Mouse (Mus musculus) neutrophil, adult 5-6 weeks (primary cell): ENCODE measurements at regions not wholly inside any gene's neighbourhood (a gene's known extent, or its start where the extent isn't known, plus 50 kb on each side); places are given as distances from the start of the nearest gene placed in this dataset.

ENCODE experiments used
- ATAC-seq: fragments of 151-379, 151-347 bp; 2 replicates; pipeline ENCODE4 v1.8.0; 2017; ENCODE audit warnings: mild to moderate bottlenecking, moderate TSS enrichment; ENCODE audit not compliant: insufficient number of reproducible peaks, poor library complexity, low FRiP score, severe bottlenecking; ENCODE audit errors: extremely low read depth

DNA sequence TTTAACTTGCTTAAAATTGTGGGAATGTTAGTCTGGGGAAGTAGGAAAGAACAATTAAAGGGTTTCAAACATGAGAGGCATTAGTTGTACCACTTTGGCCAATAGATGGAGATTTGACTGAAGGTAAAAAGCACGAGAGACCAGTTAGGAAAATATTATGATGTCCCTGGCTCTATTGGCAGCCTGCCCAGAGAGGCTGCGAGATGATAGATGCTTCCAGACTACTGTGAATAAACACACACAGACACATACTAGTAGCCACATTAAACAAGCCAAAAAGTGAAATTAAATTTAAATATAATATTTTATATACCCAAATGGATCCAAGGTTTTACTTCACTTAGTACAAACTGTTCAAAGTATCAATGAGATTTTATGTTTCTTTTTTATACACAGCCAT is 411.9 kb upstream of the Gm11114 start:
- ATAC-seq, result no peak

DNA sequence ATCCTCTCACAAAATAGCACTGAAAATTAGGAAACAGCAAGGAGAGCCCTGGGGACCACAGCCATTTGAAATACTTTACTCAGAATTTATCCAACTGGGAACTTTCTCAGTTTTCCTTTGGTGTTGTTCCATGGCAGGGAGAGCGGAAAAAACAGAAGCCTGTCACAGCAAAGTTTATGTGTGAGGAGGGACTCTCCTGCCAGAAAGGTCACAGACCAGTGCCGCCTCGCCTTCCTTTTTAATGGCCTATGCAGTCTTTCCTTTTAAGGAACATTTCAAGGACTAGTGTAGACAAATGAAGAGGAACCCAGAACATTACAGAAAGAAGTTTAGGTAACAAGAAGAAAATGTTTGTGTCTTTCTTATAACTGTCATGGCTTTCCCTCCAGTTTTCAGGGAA is 406.3 kb upstream of the Gm11114 start:
- ATAC-seq, result no peak

DNA sequence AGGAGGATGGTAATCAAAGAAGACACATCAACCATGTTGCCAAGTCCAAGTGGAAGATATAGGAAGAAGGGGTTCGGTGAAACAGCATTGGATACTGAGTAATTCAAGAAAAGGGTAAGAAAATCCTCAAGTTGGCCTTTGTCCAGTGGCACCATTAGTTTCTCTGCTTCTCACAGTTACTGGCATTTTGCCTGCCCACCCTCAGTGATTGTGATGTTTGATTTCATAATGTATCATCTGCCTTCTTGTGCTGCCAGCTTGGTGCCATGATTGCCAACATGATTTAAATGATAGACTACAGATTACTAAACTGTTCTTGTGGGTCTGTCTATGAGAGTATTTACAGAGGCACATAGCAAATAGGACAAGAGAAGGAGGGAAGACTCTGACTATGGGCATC is 399.3 kb upstream of the Gm11114 start:
- ATAC-seq, result no peak

DNA sequence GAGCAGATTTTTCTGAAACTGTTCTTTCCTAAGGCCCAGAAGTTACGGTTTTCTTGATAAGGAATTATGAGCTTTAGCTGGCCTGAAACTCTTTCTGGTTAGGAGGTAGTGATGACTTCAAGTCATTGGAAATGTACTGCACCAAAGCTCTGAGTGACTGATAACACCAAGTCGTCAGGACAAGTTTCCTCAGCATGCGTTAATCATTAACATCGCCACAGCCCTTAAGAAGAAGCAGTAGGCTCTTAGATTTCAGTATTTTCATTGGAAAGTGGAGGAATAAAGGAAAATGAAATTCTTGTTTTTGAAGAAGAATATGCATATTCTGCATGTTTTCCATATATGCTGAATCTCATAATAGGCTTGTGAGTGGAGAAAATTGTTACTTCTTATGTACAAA is 390.3 kb upstream of the Gm11114 start:
- ATAC-seq, result no peak

DNA sequence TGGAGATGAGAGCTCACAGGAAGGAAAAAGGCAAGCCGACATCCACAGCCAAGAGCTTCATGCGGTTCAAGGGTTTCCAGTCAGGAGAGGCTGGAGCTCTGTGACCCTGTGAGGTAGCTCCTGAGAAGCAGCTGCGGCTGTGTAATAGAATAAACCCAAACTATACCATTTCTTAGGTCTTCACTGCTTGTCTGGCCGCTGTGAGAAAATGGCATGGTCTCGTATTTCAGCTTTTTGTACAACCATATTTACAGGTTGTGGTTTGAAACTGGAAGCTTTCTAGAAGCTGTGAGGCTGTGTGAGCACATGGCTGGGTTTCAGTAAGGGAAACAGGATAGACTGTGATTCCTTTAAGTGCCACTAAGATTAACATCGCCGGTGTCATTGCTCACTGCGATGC is 388.6 kb upstream of the Gm11114 start:
- ATAC-seq, result no peak

DNA sequence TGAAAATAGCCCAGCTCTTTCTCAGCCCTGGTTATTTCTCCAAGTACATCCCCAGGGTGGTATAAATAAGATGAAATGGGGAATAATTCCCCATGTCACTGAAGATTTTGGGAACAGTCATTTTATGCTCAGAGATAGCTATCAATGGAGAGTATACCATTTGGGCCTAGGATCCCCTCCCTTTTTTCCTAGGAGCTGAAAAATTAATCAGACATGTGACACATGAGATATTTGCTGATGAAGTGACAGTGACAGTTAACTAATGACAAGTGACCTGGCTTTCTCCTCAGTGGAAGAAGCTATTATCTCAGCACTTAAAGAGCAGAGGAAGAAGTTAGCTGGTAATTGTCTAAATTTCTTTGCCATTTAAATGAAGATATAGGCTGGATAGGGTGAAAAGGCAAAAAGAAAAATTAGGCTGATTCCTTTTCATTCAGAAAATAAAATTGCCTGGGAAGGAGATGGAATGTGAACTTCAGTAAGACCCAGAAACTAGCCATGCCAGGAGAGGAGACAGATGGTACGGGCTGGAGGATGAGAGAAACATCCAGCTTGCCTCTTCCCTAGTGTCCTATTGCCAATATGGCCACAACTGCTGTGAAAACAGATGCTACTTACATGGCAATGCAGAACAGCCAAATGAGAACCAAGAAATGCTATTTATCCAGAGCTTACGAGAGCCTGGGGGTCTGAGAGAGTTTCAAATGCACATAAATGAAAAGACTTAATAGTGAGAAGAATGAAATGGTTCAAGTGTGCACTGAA is 376.1 kb upstream of the Gm11114 start:
- ATAC-seq, result no peak

DNA sequence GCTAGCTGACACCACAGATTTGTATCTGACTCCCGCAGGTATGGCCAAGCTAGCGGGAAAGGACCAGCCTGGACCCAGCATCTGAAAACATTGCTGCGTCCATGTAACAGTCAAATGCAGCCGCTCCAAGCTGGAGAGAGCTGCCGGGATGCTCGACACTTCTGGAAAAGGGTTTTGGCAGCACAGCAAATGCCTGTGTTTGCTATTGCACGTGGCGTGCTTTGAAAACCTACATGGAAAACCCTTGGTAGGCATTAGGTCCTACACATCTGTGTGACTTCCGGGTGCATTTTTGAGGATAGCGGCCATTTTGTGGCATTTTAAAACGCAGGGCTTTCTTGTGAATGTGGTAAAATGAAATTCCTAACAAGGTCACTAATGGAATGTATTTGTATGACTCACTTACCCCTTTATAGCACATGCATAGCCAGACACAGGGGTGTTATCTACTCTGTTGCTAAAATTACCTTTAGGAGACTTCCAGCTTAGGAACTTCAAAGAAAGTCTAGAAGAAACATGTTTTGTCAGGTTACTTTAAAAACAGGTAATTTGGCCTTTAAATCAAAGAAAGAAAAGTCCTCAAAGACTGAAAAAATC is 345.9 kb upstream of the Gm11114 start:
- no peak for ATAC-seq

DNA sequence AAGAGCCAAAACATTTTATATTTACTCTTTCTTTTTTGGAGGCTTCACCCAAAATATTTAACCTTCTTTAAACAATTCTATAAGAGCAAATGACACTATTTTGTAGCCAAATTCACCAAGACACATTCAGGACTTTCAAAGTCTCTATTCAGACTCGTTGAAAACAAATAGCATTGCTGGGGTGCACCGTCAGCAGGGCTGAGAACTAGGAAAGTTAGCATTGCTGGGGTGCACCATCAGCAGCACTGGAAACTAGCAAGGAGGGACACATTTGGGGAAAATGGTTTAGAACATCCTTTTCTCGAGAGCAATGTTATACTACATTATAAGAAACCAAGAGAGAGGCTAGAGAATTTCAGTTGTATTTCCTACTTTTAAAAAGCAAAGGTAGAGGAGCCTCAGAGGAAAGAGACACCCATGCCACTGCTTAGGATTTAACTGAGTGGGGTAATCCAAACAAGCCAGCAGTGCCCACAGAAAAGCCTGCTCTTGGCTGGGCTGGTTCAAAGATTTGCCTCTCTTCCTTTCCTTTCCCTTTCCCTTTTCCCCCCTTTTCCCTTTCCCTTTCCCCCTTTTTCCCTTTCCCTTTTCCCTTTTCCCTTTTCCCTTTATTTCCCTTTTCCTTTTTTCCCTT is 342.5 kb upstream of the Gm11114 start:
- ATAC-seq, result 0 out of 2 replicates have a peak, but pooled peaks have one; percentile 44

DNA sequence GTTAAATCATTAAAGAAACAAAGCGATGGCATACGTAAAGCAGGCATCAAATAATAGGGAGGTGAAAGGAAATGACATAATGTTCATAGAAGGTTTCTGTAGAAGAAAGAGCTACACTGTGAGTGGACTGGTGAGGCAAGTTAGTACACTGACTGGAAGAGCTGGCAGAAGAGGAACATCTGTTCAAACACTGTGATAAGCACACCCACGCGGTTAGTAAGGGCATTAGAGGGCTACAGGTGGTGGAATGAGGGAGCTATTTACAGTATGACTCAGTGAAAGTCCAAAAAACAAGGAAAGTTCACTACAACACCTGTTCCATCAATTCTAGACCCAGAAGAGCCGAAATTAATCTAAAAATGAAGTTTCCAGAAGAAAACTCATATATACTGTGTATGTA is 335.1 kb upstream of the Gm11114 start:
- no peak for ATAC-seq

DNA sequence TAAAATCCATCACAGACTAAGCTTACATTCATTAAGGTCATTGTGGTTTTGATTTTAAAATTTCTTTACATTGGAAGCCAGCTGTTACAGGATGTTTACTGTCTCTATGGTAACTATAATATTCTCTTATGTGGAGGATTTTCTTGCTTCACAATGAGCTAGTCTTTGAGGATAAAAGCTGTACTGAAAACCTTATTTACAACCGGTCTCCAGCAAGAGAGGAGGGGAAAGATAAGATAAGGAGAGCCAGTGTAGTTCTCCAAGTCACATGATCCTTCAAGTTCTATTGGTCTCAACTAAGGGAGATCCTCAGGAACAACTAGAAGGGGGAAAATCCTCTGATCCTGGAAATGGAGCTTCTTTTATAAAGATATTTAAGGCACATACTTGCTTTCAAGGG is 309.2 kb upstream of the Gm11114 start:
- ATAC-seq, result no peak

DNA sequence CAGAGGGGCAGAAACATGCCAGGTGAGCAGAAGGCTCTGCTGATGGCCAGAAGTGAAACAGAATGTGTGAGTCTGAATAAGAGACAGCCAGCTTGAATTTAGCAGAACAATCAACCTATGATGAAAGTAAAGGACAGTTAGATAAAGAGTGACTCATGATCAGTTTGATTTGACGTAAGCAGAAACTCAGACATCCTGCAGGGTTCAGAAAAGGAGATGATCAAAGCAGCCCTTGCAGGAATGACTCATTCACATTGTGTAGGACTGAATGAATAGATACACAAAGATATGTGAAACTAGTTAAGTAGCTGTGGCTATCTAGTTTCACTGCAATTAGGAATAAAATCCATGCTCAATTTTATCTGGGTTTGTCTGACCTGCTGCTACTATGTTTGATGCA is 301.2 kb upstream of the Gm11114 start:
- ATAC-seq, result no peak

DNA sequence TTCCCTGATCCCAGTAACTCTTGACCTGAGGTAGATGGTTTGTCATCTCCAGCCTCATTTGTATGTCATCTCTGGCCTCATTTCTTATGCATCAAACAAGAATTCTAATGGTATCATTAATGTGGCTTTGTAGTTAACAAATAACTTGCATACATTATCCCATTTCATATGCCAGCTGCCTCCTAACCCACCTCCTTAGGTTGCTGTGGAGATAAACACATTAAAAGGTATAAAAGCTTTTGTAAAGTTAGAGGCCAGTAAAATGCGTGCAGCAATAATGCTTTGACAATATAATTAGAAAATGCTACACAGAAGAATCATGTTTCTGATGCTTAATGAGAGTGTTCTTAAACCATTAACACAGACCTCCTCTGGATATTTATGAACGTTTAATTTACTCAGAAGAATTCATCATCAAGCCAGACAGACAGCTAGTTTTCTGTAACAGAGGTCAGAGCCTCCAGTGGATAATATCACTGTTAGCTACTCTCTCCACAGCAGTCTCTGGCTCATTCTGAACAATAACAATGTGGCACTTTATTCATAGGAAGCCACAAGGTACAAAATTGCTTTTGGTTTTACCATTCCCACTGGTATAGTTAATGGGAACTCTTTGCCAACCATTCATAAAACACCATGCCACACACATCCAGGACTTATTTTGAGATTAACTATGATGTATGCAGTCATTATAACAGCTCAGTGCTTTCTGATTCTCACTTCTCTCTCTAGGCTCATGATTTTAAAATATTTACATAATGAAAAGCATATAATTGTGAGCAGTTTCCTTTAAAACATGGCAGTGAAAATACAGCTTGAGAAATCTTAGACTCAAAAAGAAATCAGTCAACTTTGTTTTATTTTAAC is 264.2 kb upstream of the Gm11114 start:
- no peak for ATAC-seq

DNA sequence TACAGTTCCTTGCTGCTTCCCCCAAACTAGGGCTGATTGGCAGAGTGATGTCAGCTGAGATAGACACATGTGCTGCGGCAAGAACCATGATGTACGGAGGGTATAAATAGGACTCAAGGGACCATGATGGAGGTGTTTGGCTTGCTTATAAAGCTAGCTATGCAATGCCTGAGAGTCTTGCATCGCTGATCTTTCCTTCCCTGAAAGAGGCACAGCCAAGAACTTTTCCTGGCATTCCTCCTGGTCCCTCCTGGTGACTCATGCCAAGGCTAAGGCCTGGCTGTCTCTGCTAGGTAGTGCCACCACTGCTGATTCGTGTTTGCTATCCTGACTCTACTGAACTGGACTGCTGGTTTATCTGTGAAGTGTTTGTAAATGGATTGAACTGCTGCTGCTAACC is 260.0 kb upstream of the Gm11114 start:
- no peak for ATAC-seq

DNA sequence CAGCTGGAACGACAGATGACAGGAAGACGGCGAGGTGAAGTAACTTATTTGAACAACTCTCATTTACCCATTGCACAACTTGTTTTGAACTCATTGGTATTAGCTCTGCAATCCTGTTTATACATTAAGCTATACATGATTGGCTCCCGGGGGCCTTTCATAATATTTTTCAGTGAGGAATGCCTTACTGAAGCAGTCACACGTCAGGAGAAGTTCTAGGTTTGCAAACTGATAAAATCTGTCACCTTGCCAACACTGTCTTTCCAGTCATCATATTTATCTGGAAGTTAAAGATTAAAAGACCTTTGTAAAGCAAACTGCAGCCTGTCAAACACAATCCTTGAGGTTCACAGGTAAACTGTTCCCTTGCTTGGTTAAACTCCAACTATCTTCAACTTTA is 232.6 kb upstream of the Gm11114 start:
- no peak for ATAC-seq

DNA sequence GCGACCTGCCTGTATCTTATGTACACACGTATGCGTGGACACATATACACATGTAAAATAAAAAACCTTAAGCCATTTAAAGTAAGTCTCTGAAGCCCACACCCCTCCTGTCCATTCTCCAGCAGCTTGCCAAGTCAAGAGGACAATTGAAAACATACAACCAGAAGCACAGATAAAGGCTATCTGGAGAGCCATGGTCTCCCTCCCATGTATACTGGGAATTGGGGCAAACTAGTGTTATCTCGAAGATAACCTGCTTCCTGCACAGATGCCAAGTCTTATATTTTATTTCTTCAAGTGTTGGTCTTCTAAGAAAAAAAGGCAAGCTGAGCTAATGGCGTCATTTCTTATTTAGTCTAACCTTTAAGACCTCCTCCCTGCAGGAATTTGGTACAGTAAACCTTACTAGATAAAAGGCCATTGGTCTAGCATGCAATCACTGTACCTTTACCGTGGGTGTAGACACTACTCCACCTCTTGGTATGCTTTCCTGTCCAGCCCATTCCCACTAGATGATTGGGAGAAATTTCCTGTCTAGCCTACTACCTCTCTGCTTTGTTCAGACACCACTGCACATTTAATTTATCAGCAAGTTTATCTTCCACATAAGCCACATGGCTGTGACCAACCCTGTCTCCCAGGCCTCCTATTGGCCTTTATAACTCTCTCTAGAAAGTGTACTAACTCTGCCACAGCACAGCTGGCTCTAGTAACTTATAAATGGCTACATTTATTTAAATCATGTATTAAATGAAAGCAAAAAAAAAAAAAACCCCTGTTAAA is 223.8 kb upstream of the Gm11114 start:
- ATAC-seq, result no peak

DNA sequence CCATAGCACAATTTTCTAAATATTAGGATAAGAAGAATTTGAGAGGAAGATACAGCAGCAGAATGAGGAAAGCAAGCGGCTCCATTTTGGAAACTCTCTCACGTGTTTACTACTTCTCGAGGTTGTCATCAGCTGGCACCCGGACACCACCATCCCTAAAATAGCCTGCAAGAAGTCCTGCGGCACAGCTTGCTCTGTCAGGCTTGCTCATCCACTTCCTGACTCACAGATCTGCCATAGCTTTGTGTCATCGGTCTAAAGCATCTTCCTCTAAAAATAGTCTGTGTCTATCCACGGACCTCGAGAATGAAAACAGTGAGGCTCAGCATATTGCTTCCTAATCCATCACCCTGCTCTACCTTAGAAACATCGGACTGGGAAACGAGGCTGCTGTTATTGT is 222.3 kb upstream of the Gm11114 start:
- ATAC-seq, result no peak

DNA sequence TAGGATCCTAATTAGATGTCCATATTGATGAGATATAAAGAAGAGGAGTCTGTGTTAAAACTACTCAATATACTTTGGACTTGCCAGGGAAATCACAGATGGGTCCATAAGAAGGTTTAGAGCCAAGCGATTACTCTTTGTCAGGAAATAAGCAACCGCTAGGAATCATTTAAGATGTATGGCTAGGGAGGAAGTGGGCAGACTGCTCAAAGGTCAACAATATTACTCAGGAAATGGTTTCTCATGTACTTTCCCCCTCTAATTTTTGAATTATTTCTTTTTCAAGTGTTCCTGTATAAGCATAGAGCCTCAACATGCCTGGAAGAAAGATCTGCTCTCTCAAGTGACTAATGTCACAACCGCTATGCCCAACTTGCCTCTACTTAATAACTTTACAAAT is 217.3 kb upstream of the Gm11114 start:
- no peak for ATAC-seq

DNA sequence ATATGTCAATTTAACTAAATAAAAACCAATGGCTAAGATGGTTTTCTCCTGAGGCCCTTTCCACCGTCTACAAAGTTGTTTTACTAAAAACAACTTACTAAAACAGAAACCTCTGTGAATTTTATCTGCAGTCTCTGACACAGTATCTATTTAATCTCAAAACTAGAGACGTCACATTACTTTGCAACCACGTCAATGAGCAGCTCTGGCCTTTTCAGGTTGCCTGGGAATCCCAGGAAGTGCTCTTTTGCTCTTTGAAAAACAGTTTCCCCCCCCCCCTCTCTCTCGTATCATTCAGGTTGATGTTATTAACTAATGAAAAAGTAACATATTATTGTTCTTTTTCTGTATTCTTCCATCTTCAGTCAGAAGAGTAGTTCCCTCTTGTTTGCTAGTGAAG is 216.1 kb upstream of the Gm11114 start:
- ATAC-seq, result no peak

DNA sequence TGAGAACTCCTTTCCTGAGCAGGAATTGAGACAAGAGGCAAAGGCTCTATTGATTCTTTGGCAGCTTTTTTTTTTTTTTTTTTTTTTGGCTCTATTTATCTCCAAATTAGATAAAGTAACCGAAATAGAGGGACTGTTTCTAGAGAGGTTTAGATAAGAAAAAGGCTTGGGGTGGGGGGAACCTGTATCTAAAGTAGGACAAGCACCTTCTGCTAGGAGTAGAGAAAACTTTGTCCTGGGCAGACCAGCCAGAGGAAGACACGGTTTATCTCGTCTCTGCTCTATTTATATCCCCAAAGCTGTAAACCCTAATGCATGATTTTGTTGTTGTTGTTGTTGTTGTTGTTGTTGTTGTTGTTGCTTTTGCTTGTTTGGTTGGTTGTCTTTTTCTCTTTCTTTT is 199.6 kb upstream of the Gm11114 start:
- ATAC-seq, result no peak
